Mouse (Mus musculus): Measurements from ENCODE around the gene Pttg1ip. TPM values are rescaled to one million over a fixed set of nuclear protein-coding genes. Genes with fewer than 3 reads are reported as not detected.

The Pttg1ip gene
- 199 and 223 TPM in 2 replicates for polyA plus RNA-seq (2012; rRNA removed)

- TF ChIP-seq CTCF (IDR thresholded peaks at IDR 0.05; ENCODE audit: insufficient read depth, low read length): no peak
- peak; percentile 93 for TF ChIP-seq POLR2A (IDR thresholded peaks at IDR 0.05; ENCODE audit: borderline replicate concordance, extremely low read depth, low read depth, low read length)
- WGBS: under 1% methylated on average over 64 of the region's 64 CpGs
Observed at GRCm38 (mm10) chr10:77581408-77582284, at the start of gene Pttg1ip. Gene Pttg1ip (plus strand): TSS chr10:77581720.

GRCm38 (mm10) chr10:77532020-77532413 lies 49.5 kb upstream of the Pttg1ip start:
- no peak overlapping the region for H3K4me3 ChIP-seq (replicated peaks; ENCODE audit: extremely low read depth, low read depth, low read length)
- TF ChIP-seq POLR2A (IDR thresholded peaks at IDR 0.05; ENCODE audit: borderline replicate concordance, extremely low read depth, low read depth, low read length): no peak
- TF ChIP-seq CTCF (IDR thresholded peaks at IDR 0.05; ENCODE audit: insufficient read depth, low read length): no peak
- DNase-seq: no peak
- WGBS: 65% methylated on average over 1 of the region's 1 CpGs
- H3K4me1 ChIP-seq (ENCODE audit: control insufficient read depth, insufficient read depth, low read length): no peaks in the 10 kb centered on the region

More at GRCm38 (mm10) chr10:77581408-77582284, at the start of gene Pttg1ip:
- Histone ChIP-seq H3K4me1 (ENCODE audit: control insufficient read depth, insufficient read depth, low read length) (peaks cover 25% of the 10 kb centered on the region), H3K4me3 (replicated peaks; ENCODE audit: extremely low read depth, low read depth, low read length) (peak within 1 kb of the TSS; percentile 98)
- peak; percentile 94 for DNase-seq

- no peak for DNase-seq
- no peak overlapping the region for H3K4me3 ChIP-seq (replicated peaks; ENCODE audit: extremely low read depth, low read depth, low read length)
- 64% methylated on average over 8 of the region's 8 CpGs for WGBS
- TF ChIP-seq POLR2A (IDR thresholded peaks at IDR 0.05; ENCODE audit: borderline replicate concordance, extremely low read depth, low read depth, low read length) (no peak), CTCF (IDR thresholded peaks at IDR 0.05; ENCODE audit: insufficient read depth, low read length) (no peak)
- H3K4me1 ChIP-seq (ENCODE audit: control insufficient read depth, insufficient read depth, low read length): no peaks in the 10 kb centered on the region
Observed at GRCm38 (mm10) chr10:77536727-77537126, 44.8 kb upstream of the Pttg1ip start.

- no peak for DNase-seq
- TF ChIP-seq POLR2A (IDR thresholded peaks at IDR 0.05; ENCODE audit: borderline replicate concordance, extremely low read depth, low read depth, low read length): no peak
- no peak for TF ChIP-seq CTCF (IDR thresholded peaks at IDR 0.05; ENCODE audit: insufficient read depth, low read length)
- H3K4me3 ChIP-seq (replicated peaks; ENCODE audit: extremely low read depth, low read depth, low read length): no peak overlapping the region
- WGBS: 65% methylated on average over 11 of the region's 11 CpGs
- no peaks in the 10 kb centered on the region for H3K4me1 ChIP-seq (ENCODE audit: control insufficient read depth, insufficient read depth, low read length)
Observed at GRCm38 (mm10) chr10:77537215-77538209, 44.0 kb upstream of the Pttg1ip start.

- no peak for TF ChIP-seq POLR2A (IDR thresholded peaks at IDR 0.05; ENCODE audit: borderline replicate concordance, extremely low read depth, low read depth, low read length)
- TF ChIP-seq CTCF (IDR thresholded peaks at IDR 0.05; ENCODE audit: insufficient read depth, low read length): no peak
- Histone ChIP-seq H3K4me1 (ENCODE audit: control insufficient read depth, insufficient read depth, low read length) (no peaks in the 10 kb centered on the region), H3K4me3 (replicated peaks; ENCODE audit: extremely low read depth, low read depth, low read length) (no peak overlapping the region)
- DNase-seq: no peak
- 79% methylated on average over 7 of the region's 7 CpGs for WGBS
Observed at GRCm38 (mm10) chr10:77539320-77539945, 42.1 kb upstream of the Pttg1ip start.

- WGBS: 78% methylated on average over 4 of the region's 4 CpGs
- TF ChIP-seq CTCF (IDR thresholded peaks at IDR 0.05; ENCODE audit: insufficient read depth, low read length): no peak
- TF ChIP-seq POLR2A (IDR thresholded peaks at IDR 0.05; ENCODE audit: borderline replicate concordance, extremely low read depth, low read depth, low read length): no peak
- H3K4me1 ChIP-seq (ENCODE audit: control insufficient read depth, insufficient read depth, low read length): no peaks in the 10 kb centered on the region
- no peak for DNase-seq
- H3K4me3 ChIP-seq (replicated peaks; ENCODE audit: extremely low read depth, low read depth, low read length): no peak overlapping the region
Observed at GRCm38 (mm10) chr10:77540576-77541102, 40.9 kb upstream of the Pttg1ip start.

- Histone ChIP-seq H3K4me3 (replicated peaks; ENCODE audit: extremely low read depth, low read depth, low read length) (no peak overlapping the region), H3K4me1 (ENCODE audit: control insufficient read depth, insufficient read depth, low read length) (no peaks in the 10 kb centered on the region)
- TF ChIP-seq POLR2A (IDR thresholded peaks at IDR 0.05; ENCODE audit: borderline replicate concordance, extremely low read depth, low read depth, low read length) (no peak), CTCF (IDR thresholded peaks at IDR 0.05; ENCODE audit: insufficient read depth, low read length) (no peak)
- WGBS: 79% methylated on average over 10 of the region's 10 CpGs
- no peak for DNase-seq
Observed at GRCm38 (mm10) chr10:77541864-77542666, 39.5 kb upstream of the Pttg1ip start.

GRCm38 (mm10) chr10:77543226-77543625 lies 38.3 kb upstream of the Pttg1ip start:
- no peak for DNase-seq
- WGBS: 50% methylated on average over 7 of the region's 7 CpGs
- Histone ChIP-seq H3K4me3 (replicated peaks; ENCODE audit: extremely low read depth, low read depth, low read length) (no peak overlapping the region), H3K4me1 (ENCODE audit: control insufficient read depth, insufficient read depth, low read length) (no peaks in the 10 kb centered on the region)
- peak; percentile 47 for TF ChIP-seq CTCF (IDR thresholded peaks at IDR 0.05; ENCODE audit: insufficient read depth, low read length)
- no peak for TF ChIP-seq POLR2A (IDR thresholded peaks at IDR 0.05; ENCODE audit: borderline replicate concordance, extremely low read depth, low read depth, low read length)

Measured in lung, adult 2 months (tissue).